Mouse (Mus musculus): ENCODE measurements around the gene Klra7. TPM values are rescaled to one million over a fixed set of nuclear protein-coding genes. Genes with fewer than 3 reads are reported as not detected.
"Not testable (repeated sequence)": the region's sequence is repeated elsewhere in the genome, so short reads cannot be mapped to it uniquely, and the experiment has no call there.

Gene Klra7
- polyA plus RNA-seq (2015; fragmentation: Nextera tagmentation; extraction: Ambion mirVana): not detected in 2 replicates

GRCm38 (mm10) chr6:130233222-130233621 is at the start of gene Klra7:
Gene Klra7 (minus strand): TSS chr6:130233322.
- no peak within 1 kb of the TSS for H3K9ac ChIP-seq (ENCODE audit: low read depth, low read length)
- H3K36me3 ChIP-seq (ENCODE audit: control insufficient read depth, insufficient read depth, low read length): no peaks in the 10 kb centered on the region
- no peak within 1 kb of the TSS for H3K4me2 ChIP-seq (ENCODE audit: low read length)
- H3K27ac ChIP-seq (ENCODE audit: low read length): no peak within 1 kb of the TSS
- H3K4me1 ChIP-seq (ENCODE audit: control insufficient read depth, insufficient read depth, low read length): no peaks in the 10 kb centered on the region
- ATAC-seq: no peak
- H3K9me3 ChIP-seq (replicated peaks; ENCODE audit: control insufficient read depth, low read length, poor library complexity, severe bottlenecking): peaks cover 2% of the 10 kb centered on the region; the same call in 1 of the 2 replicates
- H3K4me3 ChIP-seq (ENCODE audit: low read depth, low read length): no peak within 1 kb of the TSS
- no peaks in the 10 kb centered on the region for H3K27me3 ChIP-seq (ENCODE audit: control insufficient read depth, insufficient read depth, low read depth, low read length)

- not testable (repeated sequence) for H3K36me3 ChIP-seq (ENCODE audit: control insufficient read depth, insufficient read depth, low read length)
Observed at GRCm38 (mm10) chr6:130281828-130282227, 48.7 kb upstream of the Klra7 start, which contains the start of gene Klra10. Gene Klra10 (minus strand): TSS chr6:130281928.

GRCm38 (mm10) chr6:130255326-130255725 is 22.2 kb upstream of the Klra7 start:
- Histone ChIP-seq H3K27me3 (ENCODE audit: control insufficient read depth, insufficient read depth, low read depth, low read length) (no peaks in the 10 kb centered on the region), H3K36me3 (ENCODE audit: control insufficient read depth, insufficient read depth, low read length) (no peaks in the 10 kb centered on the region), H3K9ac (ENCODE audit: low read depth, low read length) (no peak overlapping the region), H3K4me3 (ENCODE audit: low read depth, low read length) (no peak overlapping the region), H3K27ac (ENCODE audit: low read length) (no peak overlapping the region), H3K9me3 (replicated peaks; ENCODE audit: control insufficient read depth, low read length, poor library complexity, severe bottlenecking) (peaks cover 8% of the 10 kb centered on the region; the same call in 1 of the 2 replicates), H3K4me2 (ENCODE audit: low read length) (no peak overlapping the region), H3K4me1 (ENCODE audit: control insufficient read depth, insufficient read depth, low read length) (no peaks in the 10 kb centered on the region)
- ATAC-seq: no peak
- WGBS: 88% methylated on average over 2 of the region's 2 CpGs

More at GRCm38 (mm10) chr6:130281828-130282227, 48.7 kb upstream of the Klra7 start, which contains the start of gene Klra10:
- not testable (repeated sequence) for H3K27me3 ChIP-seq (ENCODE audit: control insufficient read depth, insufficient read depth, low read depth, low read length); H3K4me2 ChIP-seq (ENCODE audit: low read length); H3K4me3 ChIP-seq (ENCODE audit: low read depth, low read length); ATAC-seq; H3K27ac ChIP-seq (ENCODE audit: low read length); H3K9ac ChIP-seq (ENCODE audit: low read depth, low read length); H3K4me1 ChIP-seq (ENCODE audit: control insufficient read depth, insufficient read depth, low read length); H3K9me3 ChIP-seq (replicated peaks; ENCODE audit: control insufficient read depth, low read length, poor library complexity, severe bottlenecking)
- WGBS: 68% methylated on average over 1 of the region's 1 CpGs

GRCm38 (mm10) chr6:130237536-130237935 is 4.4 kb upstream of the Klra7 start:
- Histone ChIP-seq H3K27ac (ENCODE audit: low read length) (no peak overlapping the region), H3K36me3 (ENCODE audit: control insufficient read depth, insufficient read depth, low read length) (no peaks in the 10 kb centered on the region), H3K9ac (ENCODE audit: low read depth, low read length) (no peak overlapping the region), H3K9me3 (replicated peaks; ENCODE audit: control insufficient read depth, low read length, poor library complexity, severe bottlenecking) (0 out of 2 replicates have a peak, but pooled peaks cover 2% of the 10 kb centered on the region), H3K4me1 (ENCODE audit: control insufficient read depth, insufficient read depth, low read length) (no peaks in the 10 kb centered on the region), H3K4me2 (ENCODE audit: low read length) (no peak overlapping the region), H3K4me3 (ENCODE audit: low read depth, low read length) (no peak overlapping the region), H3K27me3 (ENCODE audit: control insufficient read depth, insufficient read depth, low read depth, low read length) (no peaks in the 10 kb centered on the region)
- ATAC-seq: no peak
- WGBS: 71% methylated on average over 2 of the region's 2 CpGs

- Histone ChIP-seq H3K27me3 (ENCODE audit: control insufficient read depth, insufficient read depth, low read depth, low read length) (no peaks in the 10 kb centered on the region), H3K4me3 (ENCODE audit: low read depth, low read length) (no peak overlapping the region), H3K4me2 (ENCODE audit: low read length) (no peak overlapping the region), H3K4me1 (ENCODE audit: control insufficient read depth, insufficient read depth, low read length) (no peaks in the 10 kb centered on the region), H3K9me3 (replicated peaks; ENCODE audit: control insufficient read depth, low read length, poor library complexity, severe bottlenecking) (0 out of 2 replicates have a peak, but pooled peaks cover 2% of the 10 kb centered on the region), H3K36me3 (ENCODE audit: control insufficient read depth, insufficient read depth, low read length) (no peaks in the 10 kb centered on the region), H3K9ac (ENCODE audit: low read depth, low read length) (no peak overlapping the region), H3K27ac (ENCODE audit: low read length) (no peak overlapping the region)
- no peak for ATAC-seq
- WGBS: 33% methylated on average over 1 of the region's 1 CpGs
Observed at GRCm38 (mm10) chr6:130236635-130237034, 3.5 kb upstream of the Klra7 start.

- not testable (repeated sequence) for ATAC-seq; H3K27ac ChIP-seq (ENCODE audit: low read length); H3K4me2 ChIP-seq (ENCODE audit: low read length); H3K9me3 ChIP-seq (replicated peaks; ENCODE audit: control insufficient read depth, low read length, poor library complexity, severe bottlenecking); H3K36me3 ChIP-seq (ENCODE audit: control insufficient read depth, insufficient read depth, low read length); H3K4me3 ChIP-seq (ENCODE audit: low read depth, low read length); H3K9ac ChIP-seq (ENCODE audit: low read depth, low read length); H3K4me1 ChIP-seq (ENCODE audit: control insufficient read depth, insufficient read depth, low read length); H3K27me3 ChIP-seq (ENCODE audit: control insufficient read depth, insufficient read depth, low read depth, low read length)
- 86% methylated on average over 1 of the region's 1 CpGs for WGBS
Observed at GRCm38 (mm10) chr6:130197453-130197852, 35.7 kb downstream of the Klra7 start.

GRCm38 (mm10) chr6:130193012-130193411 is 40.1 kb downstream of the Klra7 start, which contains the start of gene Klra9:
Gene Klra9 (minus strand): TSS chr6:130193112.
- not testable (repeated sequence) for ATAC-seq

More at GRCm38 (mm10) chr6:130193012-130193411, 40.1 kb downstream of the Klra7 start, which contains the start of gene Klra9:
- not testable (repeated sequence) for H3K36me3 ChIP-seq (ENCODE audit: control insufficient read depth, insufficient read depth, low read length); H3K9me3 ChIP-seq (replicated peaks; ENCODE audit: control insufficient read depth, low read length, poor library complexity, severe bottlenecking); H3K9ac ChIP-seq (ENCODE audit: low read depth, low read length); H3K27me3 ChIP-seq (ENCODE audit: control insufficient read depth, insufficient read depth, low read depth, low read length); H3K4me2 ChIP-seq (ENCODE audit: low read length); H3K27ac ChIP-seq (ENCODE audit: low read length); H3K4me1 ChIP-seq (ENCODE audit: control insufficient read depth, insufficient read depth, low read length); H3K4me3 ChIP-seq (ENCODE audit: low read depth, low read length)
- WGBS: 56% methylated on average over 3 of the region's 3 CpGs

Other genes with a start within 250 kb of the Klra7 start
- not detected in 2 replicates for gene Klra6, start 206.4 kb downstream of the Klra7 start, polyA plus RNA-seq (2015; fragmentation: Nextera tagmentation; extraction: Ambion mirVana)
- gene Klra4, start 166.1 kb downstream of the Klra7 start, polyA plus RNA-seq (2015; fragmentation: Nextera tagmentation; extraction: Ambion mirVana): not detected in 2 replicates
- not detected in 2 replicates for gene Klra8, start 103.4 kb downstream of the Klra7 start, polyA plus RNA-seq (2015; fragmentation: Nextera tagmentation; extraction: Ambion mirVana)
- gene Klra9, start 40.2 kb downstream of the Klra7 start, polyA plus RNA-seq (2015; fragmentation: Nextera tagmentation; extraction: Ambion mirVana): not detected in 2 replicates
- not detected in 2 replicates for gene Klra10, start 48.6 kb upstream of the Klra7 start, polyA plus RNA-seq (2015; fragmentation: Nextera tagmentation; extraction: Ambion mirVana)
- not detected in 2 replicates for gene Klra3, start 104.3 kb upstream of the Klra7 start, polyA plus RNA-seq (2015; fragmentation: Nextera tagmentation; extraction: Ambion mirVana)
- not detected in 2 replicates for gene Klra1, start 153.6 kb upstream of the Klra7 start, polyA plus RNA-seq (2015; fragmentation: Nextera tagmentation; extraction: Ambion mirVana)

Data from midbrain, embryonic 16.5 days (tissue).